Mouse (Mus musculus): ENCODE data around the gene Trp53bp2.

GRCm38 (mm10) chr1:182403076-182403475 is 5.9 kb upstream of the Trp53bp2 start:
- TF ChIP-seq CTCF (IDR thresholded peaks at IDR 0.05; ENCODE audit: borderline replicate concordance, extremely low read depth, insufficient read depth, insufficient read length) (no peak), POLR2A (IDR thresholded peaks at IDR 0.05; ENCODE audit: borderline replicate concordance, extremely low read depth, insufficient read depth, insufficient read length, poor library complexity, severe bottlenecking) (no peak)

Data from brain, embryonic 14.5 days (tissue).